Mouse (Mus musculus) liver (tissue): ENCODE data around the gene Grrp1.
A peak's percentile ranks its signal among the peaks of the same experiment; 100 is the strongest.
"Not testable (repeated sequence)": the region's sequence is repeated elsewhere in the genome, so short reads cannot be mapped to it uniquely, and the experiment has no call there.

Experiments used
- DNase-seq: peaks from one replicate; pipeline ENCODE4 v3.0.0-alpha.2; 2020; ENCODE audit warnings: mixed read lengths

The Grrp1 gene

GRCm38 (mm10) chr4:134253722-134254324 is at the start of gene Grrp1:
Gene Grrp1 (minus strand): TSS chr4:134254106.
- no peak for DNase-seq

GRCm38 (mm10) chr4:134302084-134302483 is 48.2 kb upstream of the Grrp1 start:
- DNase-seq, result no peak

GRCm38 (mm10) chr4:134300316-134300715 is 46.4 kb upstream of the Grrp1 start:
- DNase-seq, result no peak

GRCm38 (mm10) chr4:134299498-134299810 is 45.5 kb upstream of the Grrp1 start:
- no peak for DNase-seq

GRCm38 (mm10) chr4:134298626-134299497 is 45.0 kb upstream of the Grrp1 start:
- DNase-seq, result no peak

- DNase-seq, result no peak
Measured at GRCm38 (mm10) chr4:134297369-134297768, 43.5 kb upstream of the Grrp1 start.

- no peak for DNase-seq
Measured at GRCm38 (mm10) chr4:134296523-134296922, 42.6 kb upstream of the Grrp1 start.

GRCm38 (mm10) chr4:134296096-134296495 is 42.2 kb upstream of the Grrp1 start:
- DNase-seq, result not testable (repeated sequence)

- no peak for DNase-seq
Measured at GRCm38 (mm10) chr4:134293692-134294163, 39.8 kb upstream of the Grrp1 start.

GRCm38 (mm10) chr4:134293061-134293691 is 39.3 kb upstream of the Grrp1 start:
- DNase-seq, result no peak

- DNase-seq, result peak; percentile 84
Measured at GRCm38 (mm10) chr4:134292067-134292466, 38.2 kb upstream of the Grrp1 start.

GRCm38 (mm10) chr4:134288397-134289256 is 34.7 kb upstream of the Grrp1 start:
- no peak for DNase-seq

- peak; percentile 85 for DNase-seq
Measured at GRCm38 (mm10) chr4:134287575-134288025, 33.7 kb upstream of the Grrp1 start, which contains the start of gene Pdik1l. Gene Pdik1l (minus strand): TSS chr4:134287895.

- DNase-seq, result peak; percentile 96
Measured at GRCm38 (mm10) chr4:134287168-134287564, 33.3 kb upstream of the Grrp1 start.

- DNase-seq, result peak; percentile 54
Measured at GRCm38 (mm10) chr4:134286226-134287167, 32.6 kb upstream of the Grrp1 start.

GRCm38 (mm10) chr4:134284942-134285341 is 31.0 kb upstream of the Grrp1 start:
- peak; percentile 84 for DNase-seq

- DNase-seq, result peak; percentile 85
Measured at GRCm38 (mm10) chr4:134273417-134274345, 19.8 kb upstream of the Grrp1 start.

- no peak for DNase-seq
Measured at GRCm38 (mm10) chr4:134272731-134273416, 19.0 kb upstream of the Grrp1 start.

GRCm38 (mm10) chr4:134271979-134272378 is 18.1 kb upstream of the Grrp1 start:
- DNase-seq, result no peak

GRCm38 (mm10) chr4:134269622-134270021 is 15.7 kb upstream of the Grrp1 start:
- not testable (repeated sequence) for DNase-seq
